In genomic region chr2:148397784-148398100, GRCm38 (mm10) we compare ENCODE assay signal across 10 mouse cellular contexts. TPM values are rescaled to one million over a fixed set of nuclear protein-coding genes. Genes with fewer than 3 reads are reported as not detected.
DNase-seq lines count a peak whose midpoint lies in the region; ATAC-seq and TF ChIP-seq lines count a peak whose summit lies in the region.
"Had no signal": no experiment of that assay in that cellular context is flagged by ENCODE, and none has a peak within 500 bp of the region (broad histone marks: within the 10 kb centered on the region; RNA-seq: fewer than 3 reads in every experiment).

No protein-coding gene starts in this region.

- no peak overlapping the region for H3K27ac ChIP-seq in kidney, adult 2 months (ENCODE audit: insufficient read depth, low read depth, low read length)
- H3K27ac ChIP-seq in kidney, embryonic 16.5 days (ENCODE audit: low read length): no peak overlapping the region
- H3K27ac ChIP-seq in heart, embryonic 16.5 days (ENCODE audit: low read length): no peak overlapping the region

- H3K9ac ChIP-seq in kidney, embryonic 16.5 days (replicated peaks; ENCODE audit: low read length): no peak overlapping the region
- no peak overlapping the region for H3K9ac ChIP-seq in heart, embryonic 16.5 days (ENCODE audit: low read length)

- no peak for TF ChIP-seq POLR2A in kidney, adult 2 months (IDR thresholded peaks at IDR 0.05; ENCODE audit: low read depth, low read length)

- no peaks in the 10 kb centered on the region for H3K36me3 ChIP-seq in kidney, adult 2 months (ENCODE audit: control insufficient read depth, insufficient read depth, low read length)
- no peaks in the 10 kb centered on the region for H3K36me3 ChIP-seq in kidney, embryonic 16.5 days (ENCODE audit: insufficient read depth, low read length)
- H3K36me3 ChIP-seq in heart, embryonic 16.5 days (ENCODE audit: control insufficient read depth, insufficient read depth): no peaks in the 10 kb centered on the region

- WGBS in kidney, adult 2 months: 61% methylated on average over 1 of the region's 1 CpGs
- WGBS in kidney, embryonic 16.5 days: 59% methylated on average over 1 of the region's 1 CpGs
- WGBS in heart, embryonic 16.5 days: 31% methylated on average over 1 of the region's 1 CpGs

- H3K4me1 ChIP-seq in kidney, adult 2 months (ENCODE audit: control insufficient read depth, insufficient read depth, low read length): no peaks in the 10 kb centered on the region
- H3K4me1 ChIP-seq in kidney, embryonic 16.5 days (ENCODE audit: insufficient read depth, low read length): peaks cover 3% of the 10 kb centered on the region; the same call in 1 of the 2 replicates
- H3K4me1 ChIP-seq in heart, embryonic 16.5 days (ENCODE audit: control insufficient read depth, insufficient read depth, low read length): peaks cover 24% of the 10 kb centered on the region

- ATAC-seq in kidney, embryonic 16.5 days (ENCODE audit: low FRiP score, low TSS enrichment): no peak
- ATAC-seq in heart, embryonic 16.5 days (replicated peaks; ENCODE audit: extremely low read depth, insufficient read depth, low FRiP score): peak; percentile 56; the same call in 1 of the 2 replicates
- ATAC-seq: hindbrain, embryonic 16.5 days had no signal

- TF ChIP-seq CTCF in kidney, adult 2 months (conservative IDR thresholded peaks at IDR 0.05; ENCODE audit: insufficient read depth, insufficient read length, low read depth, low read length): no peak

- H3K4me3 ChIP-seq in kidney, adult 2 months (ENCODE audit: insufficient read depth, low read depth, low read length): no peak overlapping the region
- H3K4me3 ChIP-seq in kidney, embryonic 16.5 days (ENCODE audit: low read length): no peak overlapping the region
- no peak overlapping the region for H3K4me3 ChIP-seq in heart, embryonic 16.5 days (ENCODE audit: low read length)

- no peaks in the 10 kb centered on the region for H3K27me3 ChIP-seq in kidney, adult 2 months (replicated peaks; ENCODE audit: control insufficient read depth, insufficient read depth, low read length)
- H3K27me3 ChIP-seq in kidney, embryonic 16.5 days (ENCODE audit: insufficient read depth, low read length): peaks cover 28% of the 10 kb centered on the region
- peaks cover 23% of the 10 kb centered on the region for H3K27me3 ChIP-seq in heart, embryonic 16.5 days (ENCODE audit: control insufficient read depth, insufficient read depth, low read length)

- DNase-seq in kidney, adult 2 months: peak; percentile 67
- DNase-seq in adrenal gland, postnatal 14 days: peak; percentile 58
- peak; percentile 68 for DNase-seq in lung, postnatal 14 days
- no peak for DNase-seq in right cerebral cortex, postnatal 25 days
- no peak for DNase-seq in right cerebral cortex, postnatal 14 days
- no peak for DNase-seq in layer of hippocampus, postnatal 25 days (ENCODE audit: extremely low spot score in 1 of 2, low spot score in 1 of 2)

- H3K4me2 ChIP-seq in kidney, embryonic 16.5 days (replicated peaks; ENCODE audit: low read depth, low read length): no peak overlapping the region
- no peak overlapping the region for H3K4me2 ChIP-seq in heart, embryonic 16.5 days (ENCODE audit: low read depth, low read length)

- no peaks in the 10 kb centered on the region for H3K9me3 ChIP-seq in kidney, embryonic 16.5 days (ENCODE audit: low read length)
- no peaks in the 10 kb centered on the region for H3K9me3 ChIP-seq in heart, embryonic 16.5 days (replicated peaks; ENCODE audit: control insufficient read depth, low read length)

RNA-seq across cellular contexts. Expression of gene Sstr4, which starts 2.6 kb away (rescaled TPM):
- 0.34 and 0.36 TPM in 2 replicates for polyA plus RNA-seq in kidney, adult 2 months (2012; rRNA removed)
- polyA plus RNA-seq in kidney, embryonic 16.5 days (2015; fragmentation: Nextera tagmentation; extraction: Ambion mirVana): 0.15 and 0.72 TPM in 2 replicates
- 0.68 and 0.70 TPM in 2 replicates for total RNA-seq in adrenal gland, postnatal 14 days (2021)
- polyA plus RNA-seq in heart, embryonic 16.5 days (2015; fragmentation: Nextera tagmentation; extraction: Ambion mirVana): 0.34 and 0.38 TPM in 2 replicates
- total RNA-seq in layer of hippocampus, postnatal 25 days (2021): 10 to 100 TPM; 74.0 to 81.6 TPM
- total RNA-seq: MEL had no signal

RNA-seq across cellular contexts. Expression of gene Thbd, which starts 10.2 kb away (rescaled TPM):
- 28.4 and 30.6 TPM in 2 replicates for polyA plus RNA-seq in kidney, adult 2 months (2012; rRNA removed)
- 13.1 and 15.9 TPM in 2 replicates for polyA plus RNA-seq in kidney, embryonic 16.5 days (2015; fragmentation: Nextera tagmentation; extraction: Ambion mirVana)
- 29.0 and 32.6 TPM in 2 replicates for total RNA-seq in adrenal gland, postnatal 14 days (2021)
- 16.6 and 20.3 TPM in 2 replicates for polyA plus RNA-seq in heart, embryonic 16.5 days (2015; fragmentation: Nextera tagmentation; extraction: Ambion mirVana)
- total RNA-seq in layer of hippocampus, postnatal 25 days (2021): 1 to 10 TPM; 4.9 to 5.3 TPM
- total RNA-seq: MEL had no signal

RNA-seq across cellular contexts. Expression of gene Cd93, which starts 45.6 kb away (rescaled TPM):
- polyA plus RNA-seq in kidney, adult 2 months (2012; rRNA removed): 8.6 and 10.3 TPM in 2 replicates
- polyA plus RNA-seq in kidney, embryonic 16.5 days (2015; fragmentation: Nextera tagmentation; extraction: Ambion mirVana): 19.0 and 20.0 TPM in 2 replicates
- total RNA-seq in adrenal gland, postnatal 14 days (2021): 65.8 and 65.9 TPM in 2 replicates
- 25.8 and 29.0 TPM in 2 replicates for polyA plus RNA-seq in heart, embryonic 16.5 days (2015; fragmentation: Nextera tagmentation; extraction: Ambion mirVana)
- 1 to 10 TPM; 5.4 to 6.7 TPM for total RNA-seq in layer of hippocampus, postnatal 25 days (2021)
- total RNA-seq: MEL had no signal

Comparison
In these comparisons a context has a peak if more than half of its experiments do, and no peak if none do; other contexts are left out.
1. DNase-seq: peak in kidney, adult 2 months (single experiment), adrenal gland, postnatal 14 days (single experiment) and lung, postnatal 14 days (single experiment); none in right cerebral cortex, postnatal 25 days (single experiment), right cerebral cortex, postnatal 14 days (single experiment) and layer of hippocampus, postnatal 25 days (0 of 2).